Mouse (Mus musculus) bone marrow, adult 2 months (tissue): Measurements from ENCODE around the gene Spdl1. TPM values are rescaled to one million over a fixed set of nuclear protein-coding genes. Genes with fewer than 3 reads are reported as not detected.

Source experiments
- H3K27ac ChIP-seq: fragments of 200-500 bp; 2 replicates; pipeline ENCODE4 v1.5.1; 2012; ENCODE audit warnings: low read depth, mild to moderate bottlenecking, control low read depth, inconsistent platforms, low read length; ENCODE audit not compliant: control insufficient read depth, poor library complexity, insufficient read depth
- H3K4me1 ChIP-seq: fragments of 200-500 bp; 2 replicates; pipeline ENCODE4 v1.6.1; 2011; ENCODE audit warnings: low read length; ENCODE audit not compliant: control insufficient read depth, insufficient read depth
- H3K4me3 ChIP-seq: fragments of 200-500 bp; replicated peaks from 2 replicates; pipeline ENCODE3; 2011; ENCODE audit warnings: mild to moderate bottlenecking, low read depth, low read length, control low read depth; ENCODE audit not compliant: control insufficient read depth
- CTCF ChIP-seq: fragments of 200-500 bp; IDR thresholded peaks from 2 replicates; pipeline ENCODE4 v1.5.1; 2011; ENCODE audit warnings: low read length, control low read depth; ENCODE audit not compliant: control insufficient read depth, insufficient read depth
- POLR2A ChIP-seq: fragments of 200-500 bp; IDR thresholded peaks from 2 replicates; pipeline ENCODE4 v1.6.1; 2011; ENCODE audit warnings: low read depth, mild to moderate bottlenecking, control low read depth, low read length, borderline replicate concordance; ENCODE audit not compliant: control insufficient read depth
- WGBS: fragments of 180-500 bp; shearing (Covaris S2); methylation state at CpG from one replicate; pipeline ENCODE4 v1.1.7; 2018; 5-methylcytosine and 5-hydroxymethylcytosine counted together
- polyA plus RNA-seq: library from polyadenylated mRNA; stranded (reverse); fragments of >200 nt; gene quantifications from 2 replicates; pipeline ENCODE4 v1.2.4, GENCODE M21; 2011; ENCODE audit warnings: low replicate concordance; ENCODE audit not compliant: missing spikeins, insufficient read depth, insufficient read length

The Spdl1 gene
- polyA plus RNA-seq, 1 experiment, result 12.1 TPM

DNA sequence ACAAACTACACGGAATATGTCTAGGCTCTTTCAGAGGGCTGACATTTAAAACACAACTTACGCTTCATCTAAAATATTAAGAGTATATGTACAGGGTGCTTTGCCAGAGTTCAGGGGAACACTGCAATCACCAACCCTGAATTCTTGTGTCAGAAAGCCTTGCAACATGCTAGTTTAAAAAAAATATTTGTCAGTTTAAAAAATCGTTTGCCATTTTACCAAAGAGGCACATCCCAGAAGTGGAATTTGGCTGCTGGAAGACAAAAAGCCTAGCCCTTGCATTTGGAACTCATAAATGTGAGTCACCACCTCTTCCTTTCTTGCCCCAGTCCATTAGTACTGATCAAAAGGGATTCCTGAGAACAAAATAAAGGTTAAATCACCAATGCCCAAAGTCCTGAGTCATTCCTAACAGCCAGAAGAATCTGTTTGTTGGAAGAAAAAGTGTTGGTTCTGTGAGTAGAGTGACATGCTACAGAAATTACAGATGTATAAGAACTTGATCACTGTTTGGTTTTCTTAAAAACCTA, 32.4 kb upstream of the Spdl1 start:
- no peak for TF ChIP-seq POLR2A
- TF ChIP-seq CTCF, result no peak
- H3K27ac ChIP-seq, result no peak overlapping the region
- WGBS, result 62% methylated on average over 3 of the region's 3 CpGs

DNA sequence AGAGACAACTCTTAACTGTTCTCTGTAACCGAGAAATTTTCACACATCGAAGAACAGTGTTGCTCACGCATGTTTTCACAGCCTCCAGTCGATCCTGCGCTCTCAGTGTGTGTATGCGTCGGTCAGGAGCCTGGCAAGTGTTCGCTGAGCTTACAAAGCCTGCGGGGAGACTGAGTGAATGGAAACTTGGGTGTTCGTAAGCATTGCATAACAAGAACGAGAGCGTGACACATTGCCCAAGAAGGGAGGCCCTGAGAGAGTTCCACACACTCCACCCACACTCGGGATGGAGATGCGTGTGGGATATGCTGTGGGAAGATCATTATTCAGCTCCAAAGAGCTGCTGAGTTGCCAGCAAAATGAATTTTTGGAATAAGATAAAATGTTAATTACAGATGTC, 31.7 kb upstream of the Spdl1 start:
- Histone ChIP-seq H3K4me1 (no peaks in the 10 kb centered on the region), H3K27ac (no peak overlapping the region), H3K4me3 (no peak overlapping the region)
- TF ChIP-seq POLR2A (no peak), CTCF (no peak)
- 82% methylated on average over 14 of the region's 14 CpGs for WGBS

More for the DNA sequence above, 32.4 kb upstream of the Spdl1 start:
- Histone ChIP-seq H3K4me1 (no peaks in the 10 kb centered on the region), H3K4me3 (no peak overlapping the region)

DNA sequence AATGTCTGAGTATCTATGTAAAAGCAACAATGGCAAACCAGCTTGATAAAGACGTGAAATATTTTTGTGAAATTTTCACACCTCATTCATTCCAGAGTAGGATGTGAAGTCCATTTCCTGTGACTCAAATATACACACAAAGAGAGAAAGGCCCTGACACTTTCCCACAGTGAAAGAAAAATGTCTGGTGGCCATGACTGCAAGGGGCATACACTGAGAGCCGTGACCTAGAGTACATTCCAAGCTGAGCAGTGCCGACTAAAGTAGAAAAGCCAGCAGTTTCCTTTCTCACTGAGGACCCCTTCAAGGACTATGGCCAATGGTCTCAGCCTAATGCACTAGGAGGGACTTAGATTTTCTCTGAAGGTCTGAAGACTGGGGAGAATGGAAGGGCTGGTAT, 23.2 kb upstream of the Spdl1 start:
- H3K4me1 ChIP-seq, result no peaks in the 10 kb centered on the region
- TF ChIP-seq CTCF, result no peak
- TF ChIP-seq POLR2A, result no peak
- no peak overlapping the region for H3K4me3 ChIP-seq
- WGBS, result 37% methylated on average over 3 of the region's 3 CpGs
- no peak overlapping the region for H3K27ac ChIP-seq

- TF ChIP-seq CTCF (no peak), POLR2A (no peak)
- H3K4me3 ChIP-seq, result no peak overlapping the region
- 29% methylated on average over 5 of the region's 5 CpGs for WGBS
- no peak overlapping the region for H3K27ac ChIP-seq
- H3K4me1 ChIP-seq, result no peaks in the 10 kb centered on the region; the same call in 1 of the 2 replicates
These were observed 12.8 kb upstream of the Spdl1 start for GRCm38 (mm10) chr11:34846268-34846652.

DNA sequence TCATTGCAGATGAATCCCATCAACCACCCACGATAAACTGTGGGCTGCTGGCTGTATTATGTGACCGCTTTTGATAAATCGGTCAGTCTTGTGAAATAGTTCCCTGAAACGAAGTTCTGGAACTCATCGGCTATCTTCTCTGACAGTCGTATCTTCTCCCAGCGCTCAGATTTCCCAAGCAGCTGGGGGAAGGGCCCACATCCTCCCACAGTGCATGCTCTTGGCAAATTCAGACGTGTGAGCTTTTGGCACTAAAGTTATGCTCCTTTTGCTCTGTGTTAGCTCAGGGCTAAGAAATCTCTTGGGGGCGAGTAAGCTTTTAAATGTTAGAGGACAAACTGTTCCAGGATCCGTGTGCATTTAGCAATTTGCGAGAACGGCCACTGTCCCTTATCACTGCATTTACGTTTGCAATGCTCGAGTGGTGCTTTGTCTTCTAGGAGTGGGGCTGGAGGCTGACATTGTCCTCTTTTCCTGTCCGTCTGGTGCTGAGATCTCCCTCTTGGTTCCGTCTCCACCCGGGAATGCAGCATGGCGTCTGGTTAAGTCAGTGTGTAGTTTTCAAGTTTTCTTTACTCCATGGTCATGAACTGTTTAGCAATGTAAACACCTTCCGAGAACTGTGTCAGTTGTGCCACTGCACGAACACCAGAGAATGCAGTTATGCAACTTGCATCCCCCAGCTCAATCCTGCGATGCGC, 12.3 kb upstream of the Spdl1 start:
- Histone ChIP-seq H3K4me1 (no peaks in the 10 kb centered on the region; the same call in 1 of the 2 replicates), H3K27ac (no peak overlapping the region), H3K4me3 (no peak overlapping the region)
- TF ChIP-seq POLR2A (no peak), CTCF (no peak)
- WGBS, result 50% methylated on average over 22 of the region's 22 CpGs

DNA sequence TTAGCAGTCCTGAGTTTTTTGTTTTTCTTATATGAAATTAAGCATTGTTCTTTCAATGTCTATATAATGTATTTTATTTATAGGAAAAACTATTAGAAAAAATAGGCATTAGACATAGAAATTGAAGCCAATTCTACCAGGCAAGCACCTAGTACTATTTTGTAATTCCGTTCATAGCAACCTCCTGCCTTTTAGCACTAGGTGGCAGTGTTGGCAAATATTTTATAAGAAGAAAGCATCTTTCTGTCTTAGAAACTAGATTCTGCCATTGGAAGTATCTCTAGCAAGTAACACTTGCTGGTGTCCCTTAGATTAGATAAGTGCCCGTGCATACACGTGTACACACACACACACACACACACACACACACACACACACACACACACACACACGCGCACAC, 10.1 kb upstream of the Spdl1 start:
- Histone ChIP-seq H3K4me1 (no peaks in the 10 kb centered on the region; the same call in 1 of the 2 replicates), H3K27ac (no peak overlapping the region), H3K4me3 (no peak overlapping the region)
- 39% methylated on average over 5 of the region's 5 CpGs for WGBS
- no peak for TF ChIP-seq CTCF
- no peak for TF ChIP-seq POLR2A

GRCm38 (mm10) chr11:34840283-34840682, 6.8 kb upstream of the Spdl1 start:
- WGBS, result 76% methylated on average over 5 of the region's 5 CpGs
- no peak overlapping the region for H3K4me3 ChIP-seq
- no peak overlapping the region for H3K27ac ChIP-seq
- TF ChIP-seq CTCF (no peak), POLR2A (no peak)
- H3K4me1 ChIP-seq, result no peaks in the 10 kb centered on the region

- no peak overlapping the region for H3K4me3 ChIP-seq
- H3K27ac ChIP-seq, result no peak overlapping the region
- H3K4me1 ChIP-seq, result no peaks in the 10 kb centered on the region
- TF ChIP-seq POLR2A (no peak), CTCF (no peak)
- WGBS, result 47% methylated on average over 4 of the region's 4 CpGs
These were observed 5.6 kb upstream of the Spdl1 start for GRCm38 (mm10) chr11:34839051-34839450.

GRCm38 (mm10) chr11:34836272-34836671, 2.8 kb upstream of the Spdl1 start:
- WGBS, result 42% methylated on average over 2 of the region's 2 CpGs
- no peak for TF ChIP-seq POLR2A
- TF ChIP-seq CTCF, result no peak
- no peak overlapping the region for H3K4me3 ChIP-seq
- no peak overlapping the region for H3K27ac ChIP-seq
- H3K4me1 ChIP-seq, result peaks cover 2% of the 10 kb centered on the region; the same call in 1 of the 2 replicates
